Mouse (Mus musculus): ENCODE data around the gene Tenm4. TPM values are rescaled to one million over a fixed set of nuclear protein-coding genes. Genes with fewer than 3 reads are reported as not detected.
A peak's percentile ranks its signal among the peaks of the same experiment; 100 is the strongest.

Tenm4 gene
- polyA plus RNA-seq, 1 experiment from 2014 or later = 37.5 TPM

- no peaks in the 10 kb centered on the region for H3K9me3 ChIP-seq (ENCODE audit: control insufficient read depth, low read length)
- H3K4me1 ChIP-seq (replicated peaks; ENCODE audit: control insufficient read depth, insufficient read depth, low read length) = peaks cover 21% of the 10 kb centered on the region
- no peaks in the 10 kb centered on the region for H3K27me3 ChIP-seq (ENCODE audit: control insufficient read depth, insufficient read depth, low read length)
- no peak for ATAC-seq (ENCODE audit: low FRiP score)
- peaks cover 13% of the 10 kb centered on the region; the same call in 1 of the 2 replicates for H3K36me3 ChIP-seq (replicated peaks; ENCODE audit: control insufficient read depth, insufficient read depth)
- H3K4me3 ChIP-seq (replicated peaks; ENCODE audit: low read length) = no peak overlapping the region
- H3K4me2 ChIP-seq (replicated peaks) = no peak overlapping the region
- no peak overlapping the region for H3K9ac ChIP-seq
- 93% methylated on average over 4 of the region's 4 CpGs for WGBS
- DNase-seq (ENCODE audit: low spot score) = no peak
- no peak overlapping the region for H3K27ac ChIP-seq
These were observed 667.9 kb downstream of the Tenm4 start for GRCm38 (mm10) chr7:96838926-96839325.

DNA sequence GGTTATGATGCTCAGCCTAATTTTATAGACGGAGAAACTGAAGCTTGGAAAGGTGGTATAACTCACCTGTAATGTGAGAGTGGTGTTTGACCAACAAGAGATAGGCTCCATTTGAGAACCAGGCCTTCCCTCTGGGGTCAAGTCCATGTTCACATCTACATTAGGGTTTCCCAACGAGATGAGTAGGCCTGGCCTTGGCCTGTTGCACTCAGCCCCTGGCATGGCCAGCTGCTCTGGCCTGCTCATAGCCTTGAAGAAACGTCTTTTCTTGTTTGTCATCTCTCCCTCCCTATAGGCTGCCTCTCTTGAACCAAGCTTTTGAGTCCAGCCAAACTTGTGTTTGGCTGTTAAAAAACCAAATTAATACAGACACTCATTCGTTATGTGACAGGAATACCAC, 668.5 kb downstream of the Tenm4 start:
- Histone ChIP-seq H3K4me2 (replicated peaks) (no peak overlapping the region), H3K9me3 (ENCODE audit: control insufficient read depth, low read length) (no peaks in the 10 kb centered on the region), H3K9ac (no peak overlapping the region), H3K4me3 (replicated peaks; ENCODE audit: low read length) (no peak overlapping the region), H3K27ac (no peak overlapping the region), H3K36me3 (replicated peaks; ENCODE audit: control insufficient read depth, insufficient read depth) (peaks cover 13% of the 10 kb centered on the region; the same call in 1 of the 2 replicates), H3K27me3 (ENCODE audit: control insufficient read depth, insufficient read depth, low read length) (no peaks in the 10 kb centered on the region), H3K4me1 (replicated peaks; ENCODE audit: control insufficient read depth, insufficient read depth, low read length) (peaks cover 24% of the 10 kb centered on the region)
- 91% methylated on average over 4 of the region's 4 CpGs for WGBS
- DNase-seq (ENCODE audit: low spot score) = no peak
- ATAC-seq (ENCODE audit: low FRiP score) = no peak

- 36% methylated on average over 12 of the region's 12 CpGs for WGBS
- peaks cover 3% of the 10 kb centered on the region; the same call in 1 of the 2 replicates for H3K36me3 ChIP-seq (replicated peaks; ENCODE audit: control insufficient read depth, insufficient read depth)
- ATAC-seq (ENCODE audit: low FRiP score) (peak; percentile 36; the same call in 1 of the 2 replicates), DNase-seq (ENCODE audit: low spot score) (no peak)
- H3K4me2 ChIP-seq (replicated peaks) = no peak overlapping the region
- H3K9ac ChIP-seq = no peak overlapping the region
- no peaks in the 10 kb centered on the region for H3K27me3 ChIP-seq (ENCODE audit: control insufficient read depth, insufficient read depth, low read length)
- no peak overlapping the region for H3K4me3 ChIP-seq (replicated peaks; ENCODE audit: low read length)
- no peak overlapping the region for H3K27ac ChIP-seq
- no peaks in the 10 kb centered on the region for H3K9me3 ChIP-seq (ENCODE audit: control insufficient read depth, low read length)
- H3K4me1 ChIP-seq (replicated peaks; ENCODE audit: control insufficient read depth, insufficient read depth, low read length) = peaks cover 15% of the 10 kb centered on the region
These were observed 671.6 kb downstream of the Tenm4 start for GRCm38 (mm10) chr7:96842477-96843255.

GRCm38 (mm10) chr7:96844104-96844894, 673.3 kb downstream of the Tenm4 start:
- Histone ChIP-seq H3K27me3 (ENCODE audit: control insufficient read depth, insufficient read depth, low read length) (no peaks in the 10 kb centered on the region), H3K4me2 (replicated peaks) (no peak overlapping the region), H3K36me3 (replicated peaks; ENCODE audit: control insufficient read depth, insufficient read depth) (0 out of 2 replicates have a peak, but pooled peaks cover 1% of the 10 kb centered on the region), H3K4me1 (replicated peaks; ENCODE audit: control insufficient read depth, insufficient read depth, low read length) (peaks cover 15% of the 10 kb centered on the region), H3K9me3 (ENCODE audit: control insufficient read depth, low read length) (no peaks in the 10 kb centered on the region), H3K4me3 (replicated peaks; ENCODE audit: low read length) (no peak overlapping the region), H3K27ac (peak overlapping the region; percentile 44; the same call in 1 of the 2 replicates), H3K9ac (no peak overlapping the region)
- ATAC-seq (ENCODE audit: low FRiP score) (no peak), DNase-seq (ENCODE audit: low spot score) (no peak)
- whole genome bisulfite sequencing = 64% methylated on average over 8 of the region's 8 CpGs

DNA sequence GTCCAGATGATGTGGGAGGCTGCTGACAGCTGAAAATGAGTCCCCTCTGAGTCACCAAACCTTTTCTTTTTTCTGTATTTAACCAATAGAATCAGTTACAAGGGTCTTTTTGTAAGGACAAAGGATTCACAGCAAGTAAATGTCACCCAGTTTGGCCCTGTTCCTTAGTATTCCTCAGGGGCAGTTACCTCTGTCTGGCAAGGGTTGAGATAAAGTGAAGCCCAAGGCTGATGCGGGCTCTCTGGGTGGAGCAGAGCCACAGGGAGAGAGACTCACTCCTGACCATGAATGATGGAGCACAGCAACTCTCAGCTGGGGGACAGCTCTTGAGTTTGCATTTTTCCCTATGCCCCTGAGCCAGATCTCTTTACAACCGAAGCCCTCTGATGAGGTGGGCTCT, 681.7 kb downstream of the Tenm4 start:
- no peak overlapping the region for H3K9ac ChIP-seq
- H3K27me3 ChIP-seq (ENCODE audit: control insufficient read depth, insufficient read depth, low read length) = no peaks in the 10 kb centered on the region
- no peaks in the 10 kb centered on the region for H3K9me3 ChIP-seq (ENCODE audit: control insufficient read depth, low read length)
- WGBS = 73% methylated on average over 2 of the region's 2 CpGs
- 0 out of 2 replicates have a peak, but pooled peaks cover 3% of the 10 kb centered on the region for H3K36me3 ChIP-seq (replicated peaks; ENCODE audit: control insufficient read depth, insufficient read depth)
- H3K27ac ChIP-seq = no peak overlapping the region
- DNase-seq (ENCODE audit: low spot score) (no peak), ATAC-seq (ENCODE audit: low FRiP score) (no peak)
- H3K4me3 ChIP-seq (replicated peaks; ENCODE audit: low read length) = no peak overlapping the region
- no peaks in the 10 kb centered on the region for H3K4me1 ChIP-seq (replicated peaks; ENCODE audit: control insufficient read depth, insufficient read depth, low read length)
- no peak overlapping the region for H3K4me2 ChIP-seq (replicated peaks)

- DNase-seq (ENCODE audit: low spot score) (no peak), ATAC-seq (ENCODE audit: low FRiP score) (no peak)
- no peak overlapping the region for H3K9ac ChIP-seq
- H3K9me3 ChIP-seq (ENCODE audit: control insufficient read depth, low read length) = no peaks in the 10 kb centered on the region
- peaks cover 10% of the 10 kb centered on the region; the same call in 1 of the 2 replicates for H3K4me1 ChIP-seq (replicated peaks; ENCODE audit: control insufficient read depth, insufficient read depth, low read length)
- H3K4me3 ChIP-seq (replicated peaks; ENCODE audit: low read length) = no peak overlapping the region
- H3K27ac ChIP-seq = no peak overlapping the region
- H3K36me3 ChIP-seq (replicated peaks; ENCODE audit: control insufficient read depth, insufficient read depth) = no peaks in the 10 kb centered on the region
- no peaks in the 10 kb centered on the region for H3K27me3 ChIP-seq (ENCODE audit: control insufficient read depth, insufficient read depth, low read length)
- 80% methylated on average over 5 of the region's 5 CpGs for WGBS
- H3K4me2 ChIP-seq (replicated peaks) = no peak overlapping the region
These were observed 684.9 kb downstream of the Tenm4 start for GRCm38 (mm10) chr7:96855867-96856406.

DNA sequence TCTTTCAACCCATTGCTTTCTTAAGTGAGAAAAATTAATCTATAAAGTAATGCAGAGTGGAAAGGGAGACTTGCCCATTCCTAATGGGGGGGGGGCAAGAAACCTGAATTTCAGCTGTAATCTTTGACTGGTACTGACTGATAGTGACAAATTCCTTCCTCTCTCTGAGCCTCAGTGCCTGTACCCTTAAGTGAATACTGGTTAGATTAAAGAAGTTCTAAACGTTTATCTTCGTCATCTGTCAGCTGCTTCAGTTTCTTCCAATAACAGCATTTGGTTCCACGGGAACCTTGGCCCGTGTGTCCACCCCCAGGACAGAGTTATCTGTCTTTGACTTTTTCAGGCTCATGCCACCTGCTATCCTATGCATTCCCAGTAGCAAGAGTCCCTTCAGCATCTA, 685.5 kb downstream of the Tenm4 start:
- H3K4me2 ChIP-seq (replicated peaks) = no peak overlapping the region
- no peak for DNase-seq (ENCODE audit: low spot score)
- no peaks in the 10 kb centered on the region for H3K9me3 ChIP-seq (ENCODE audit: control insufficient read depth, low read length)
- no peaks in the 10 kb centered on the region for H3K27me3 ChIP-seq (ENCODE audit: control insufficient read depth, insufficient read depth, low read length)
- WGBS = 78% methylated on average over 4 of the region's 4 CpGs
- H3K27ac ChIP-seq = no peak overlapping the region
- no peak for ATAC-seq (ENCODE audit: low FRiP score)
- H3K4me1 ChIP-seq (replicated peaks; ENCODE audit: control insufficient read depth, insufficient read depth, low read length) = peaks cover 10% of the 10 kb centered on the region; the same call in 1 of the 2 replicates
- H3K4me3 ChIP-seq (replicated peaks; ENCODE audit: low read length) = no peak overlapping the region
- H3K9ac ChIP-seq = no peak overlapping the region
- no peaks in the 10 kb centered on the region for H3K36me3 ChIP-seq (replicated peaks; ENCODE audit: control insufficient read depth, insufficient read depth)

DNA sequence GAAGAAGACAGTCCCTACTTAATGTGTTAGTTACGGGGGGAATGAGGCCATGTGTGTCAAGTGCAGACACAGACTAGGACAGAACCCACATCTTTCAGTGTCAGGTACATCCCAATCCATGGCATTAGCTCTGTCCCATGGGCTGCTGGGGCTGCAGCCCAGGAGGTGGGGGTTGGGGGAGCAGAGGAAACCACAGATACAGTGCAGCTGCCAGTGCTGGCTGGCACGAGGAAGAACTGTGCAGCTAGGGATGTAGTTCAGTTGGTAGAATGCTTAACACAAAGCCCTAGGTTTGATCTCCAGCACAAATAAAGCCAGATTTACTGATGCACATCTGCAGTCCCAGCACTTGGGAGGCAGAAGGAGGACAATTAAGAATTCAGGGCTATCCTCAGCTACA, 688.0 kb downstream of the Tenm4 start:
- Histone ChIP-seq H3K9ac (no peak overlapping the region), H3K4me2 (replicated peaks) (no peak overlapping the region), H3K36me3 (replicated peaks; ENCODE audit: control insufficient read depth, insufficient read depth) (no peaks in the 10 kb centered on the region), H3K4me3 (replicated peaks; ENCODE audit: low read length) (no peak overlapping the region), H3K9me3 (ENCODE audit: control insufficient read depth, low read length) (no peaks in the 10 kb centered on the region), H3K27me3 (ENCODE audit: control insufficient read depth, insufficient read depth, low read length) (no peaks in the 10 kb centered on the region), H3K27ac (no peak overlapping the region), H3K4me1 (replicated peaks; ENCODE audit: control insufficient read depth, insufficient read depth, low read length) (peaks cover 10% of the 10 kb centered on the region; the same call in 1 of the 2 replicates)
- no peak for DNase-seq (ENCODE audit: low spot score)
- 72% methylated on average over 2 of the region's 2 CpGs for WGBS
- no peak for ATAC-seq (ENCODE audit: low FRiP score)

GRCm38 (mm10) chr7:96859684-96860083, 688.6 kb downstream of the Tenm4 start:
- DNase-seq (ENCODE audit: low spot score) (no peak), ATAC-seq (ENCODE audit: low FRiP score) (no peak)
- Histone ChIP-seq H3K9ac (no peak overlapping the region), H3K27ac (no peak overlapping the region), H3K9me3 (ENCODE audit: control insufficient read depth, low read length) (no peaks in the 10 kb centered on the region), H3K36me3 (replicated peaks; ENCODE audit: control insufficient read depth, insufficient read depth) (no peaks in the 10 kb centered on the region), H3K4me2 (replicated peaks) (no peak overlapping the region), H3K4me1 (replicated peaks; ENCODE audit: control insufficient read depth, insufficient read depth, low read length) (peaks cover 11% of the 10 kb centered on the region; the same call in 1 of the 2 replicates), H3K4me3 (replicated peaks; ENCODE audit: low read length) (no peak overlapping the region), H3K27me3 (ENCODE audit: control insufficient read depth, insufficient read depth, low read length) (no peaks in the 10 kb centered on the region)
- 53% methylated on average over 5 of the region's 5 CpGs for WGBS
